Mouse (Mus musculus): Measurements from ENCODE around the gene 1700028P14Rik.

The 1700028P14Rik gene

GRCm38 (mm10) chr19:23607951-23608350 is 44.7 kb downstream of the 1700028P14Rik start:
- no peak for DNase-seq (ENCODE audit: low spot score)

- no peak for DNase-seq (ENCODE audit: low spot score)
Observed at GRCm38 (mm10) chr19:23594950-23595349, 57.7 kb downstream of the 1700028P14Rik start.

DNA sequence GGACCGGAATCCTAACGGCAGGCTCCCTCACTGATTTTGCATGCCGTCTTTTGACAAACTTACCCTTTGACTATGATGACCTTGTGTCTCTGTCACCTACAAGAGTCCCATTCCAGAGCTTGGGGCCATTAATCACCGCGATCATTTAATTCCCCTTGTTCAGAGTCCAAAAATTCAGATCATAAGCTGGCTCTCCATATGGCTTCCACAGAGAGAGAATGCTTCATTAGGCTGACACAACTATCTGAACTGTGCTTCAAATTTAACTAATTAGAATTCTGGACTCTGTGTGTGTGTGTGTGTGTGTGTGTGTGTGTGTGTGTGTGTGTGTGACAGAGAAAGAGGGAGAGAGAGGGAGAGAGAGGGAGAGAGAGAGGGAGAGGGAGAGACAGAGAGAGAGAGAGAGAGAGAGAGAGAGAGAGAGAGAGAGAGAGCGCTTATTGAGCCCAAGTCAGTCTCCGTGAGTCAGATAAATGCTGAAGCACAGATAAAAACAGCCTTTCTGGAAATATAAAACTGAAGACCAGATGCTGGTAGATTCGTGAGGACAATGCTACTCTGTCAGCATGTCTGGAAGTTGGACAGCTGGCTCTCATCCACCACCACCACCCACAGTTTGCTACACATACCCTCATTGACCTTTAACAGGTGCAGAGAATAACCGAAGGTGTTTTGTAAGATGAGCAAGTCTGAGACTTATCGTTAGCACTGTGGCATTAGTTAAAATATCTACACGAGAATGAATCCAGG is 73.8 kb downstream of the 1700028P14Rik start:
- no peak for DNase-seq (ENCODE audit: low spot score)

DNA sequence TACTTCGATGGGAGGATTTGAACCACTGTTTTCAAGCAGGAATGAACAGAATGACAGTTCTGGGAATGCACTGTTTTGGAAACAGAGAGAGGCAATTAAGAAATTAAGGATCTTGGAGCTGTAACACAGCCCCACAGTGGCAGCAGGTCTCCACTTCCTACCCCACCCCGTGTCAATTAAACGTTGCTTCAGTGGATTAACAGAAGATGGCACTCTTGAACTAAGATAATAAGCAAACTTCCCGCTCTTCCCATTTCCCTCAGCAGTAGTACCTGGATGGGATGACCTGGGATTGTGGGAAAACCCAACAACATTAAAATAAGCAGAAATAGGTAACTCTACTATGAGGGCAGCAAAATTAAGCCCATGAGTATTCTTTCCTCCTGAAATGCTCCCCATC is 75.9 kb downstream of the 1700028P14Rik start:
- DNase-seq (ENCODE audit: low spot score): no peak

DNA sequence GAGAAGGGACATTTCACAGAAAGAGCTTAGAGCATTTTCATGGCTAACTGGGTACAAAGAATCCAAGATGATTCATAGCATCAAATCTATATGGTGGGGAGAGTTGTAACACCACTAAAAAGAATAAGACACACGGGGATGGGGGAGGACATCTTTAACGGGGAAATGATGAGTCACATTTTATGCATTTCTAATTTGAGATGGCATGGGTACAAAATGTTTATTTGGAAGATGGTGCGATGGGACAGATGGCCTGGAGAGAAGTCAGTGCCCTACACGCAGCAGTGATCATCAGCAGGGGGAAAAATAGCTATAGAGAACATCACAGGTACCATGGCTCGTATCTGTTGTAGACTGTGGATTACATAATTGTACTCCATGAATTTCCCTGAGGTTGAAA is 88.9 kb downstream of the 1700028P14Rik start:
- DNase-seq (ENCODE audit: low spot score): no peak

- no peak for DNase-seq (ENCODE audit: low spot score)
Observed at GRCm38 (mm10) chr19:23562588-23562987, 90.0 kb downstream of the 1700028P14Rik start.

GRCm38 (mm10) chr19:23562061-23562460 is 90.6 kb downstream of the 1700028P14Rik start:
- DNase-seq (ENCODE audit: low spot score): no peak

DNA sequence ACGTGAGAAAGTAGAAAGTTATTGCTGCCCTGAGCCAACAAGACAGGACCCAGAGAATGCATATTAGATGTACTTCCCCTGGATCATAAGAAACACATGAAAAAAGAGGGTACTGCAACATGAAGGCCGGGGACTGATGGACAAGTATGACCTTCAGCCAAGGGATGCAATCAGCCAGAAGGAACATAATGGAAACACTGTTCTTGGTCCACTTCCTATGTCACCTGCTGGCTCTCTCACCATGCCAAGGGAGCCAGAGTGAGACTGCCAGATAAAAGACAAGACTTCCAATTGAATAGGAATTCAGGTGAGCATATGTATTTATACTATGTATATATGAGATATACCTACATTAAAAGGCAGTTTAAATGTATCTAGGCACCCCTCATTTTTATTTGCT is 99.2 kb downstream of the 1700028P14Rik start:
- DNase-seq (ENCODE audit: low spot score): no peak

GRCm38 (mm10) chr19:23545604-23546003 is 107.0 kb downstream of the 1700028P14Rik start:
- no peak for DNase-seq (ENCODE audit: low spot score)

GRCm38 (mm10) chr19:23543244-23544004 is 109.2 kb downstream of the 1700028P14Rik start:
- no peak for DNase-seq (ENCODE audit: low spot score)

- DNase-seq (ENCODE audit: low spot score): no peak
Observed at GRCm38 (mm10) chr19:23542759-23543158, 109.9 kb downstream of the 1700028P14Rik start.

DNA sequence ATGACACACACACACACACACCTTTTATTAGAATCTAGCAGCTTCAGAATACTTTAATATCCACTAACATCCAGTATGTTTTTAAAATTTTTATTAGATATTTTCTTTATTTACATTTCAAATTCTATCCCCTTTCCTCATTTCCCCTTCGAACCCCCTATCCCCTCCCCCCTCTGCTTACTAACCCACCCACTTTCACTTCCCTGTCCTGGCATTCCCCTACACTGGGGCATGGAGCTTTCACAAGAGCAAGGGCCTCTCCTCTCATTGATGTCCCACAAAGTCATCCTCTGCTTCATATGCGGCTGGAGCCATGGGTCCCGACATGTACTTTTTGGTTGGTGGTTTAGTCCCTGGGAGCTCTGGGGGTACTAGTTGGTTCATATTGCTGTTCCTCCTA is 116.9 kb downstream of the 1700028P14Rik start:
- DNase-seq (ENCODE audit: low spot score): no peak

DNA sequence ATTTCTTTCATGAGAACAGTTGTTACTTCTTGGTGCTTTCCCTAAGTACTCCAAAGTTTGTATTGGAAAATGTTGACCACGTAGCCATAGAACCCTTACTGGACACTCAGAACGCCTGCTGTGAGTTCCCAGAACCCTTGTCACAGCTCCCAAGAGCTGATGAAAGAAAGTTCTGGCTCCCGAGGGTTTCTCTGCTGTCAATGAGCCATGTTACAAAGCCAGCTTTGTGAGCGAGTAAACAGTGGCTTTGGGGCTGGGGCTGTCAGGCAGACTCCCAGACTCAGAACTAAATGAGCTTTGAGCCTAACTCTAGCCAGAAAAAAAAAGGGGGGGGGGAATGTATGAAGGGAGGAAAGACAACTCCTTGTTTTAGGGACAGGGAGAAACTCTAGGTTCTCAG is 120.7 kb downstream of the 1700028P14Rik start:
- no peak for DNase-seq (ENCODE audit: low spot score)

DNA sequence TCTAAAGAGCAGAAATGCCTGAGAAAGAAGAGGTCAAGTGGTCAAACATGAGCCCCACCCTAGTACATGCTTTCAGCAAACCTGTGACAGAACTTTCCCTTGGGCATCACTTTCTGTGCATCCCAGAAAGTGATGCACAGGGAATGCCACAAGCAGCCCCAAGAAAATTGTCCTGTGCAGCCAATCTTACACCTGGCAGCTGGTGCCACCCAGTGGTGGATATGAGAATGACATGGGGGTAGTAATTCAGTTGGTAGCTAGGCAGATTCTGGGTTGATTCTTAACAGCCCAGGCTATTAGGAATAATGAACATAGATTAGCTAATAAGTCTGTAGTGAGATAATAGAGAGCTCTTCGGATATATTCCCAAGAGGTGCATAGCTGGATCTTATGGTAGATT is 128.9 kb downstream of the 1700028P14Rik start:
- peak; percentile 60 for DNase-seq (ENCODE audit: low spot score)

DNA sequence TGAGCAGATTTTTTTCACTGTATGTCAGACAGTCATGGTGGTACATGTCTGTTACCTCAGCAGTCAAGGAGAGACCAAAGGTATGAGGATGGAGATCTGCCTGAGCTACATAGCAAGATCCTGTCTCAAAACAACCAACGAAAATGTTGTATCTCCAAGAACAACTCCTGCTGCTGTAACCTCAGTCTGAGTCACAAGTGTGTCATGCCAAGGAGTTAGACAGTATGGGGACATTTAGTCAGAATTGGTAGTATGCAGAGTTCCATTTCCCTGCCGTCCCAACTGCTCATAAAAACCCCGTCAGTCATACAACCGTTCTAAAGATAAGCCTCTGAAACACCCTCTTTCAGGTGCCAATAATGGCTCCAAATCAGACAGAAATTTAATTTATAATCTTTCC is 130.8 kb downstream of the 1700028P14Rik start:
- DNase-seq (ENCODE audit: low spot score): no peak

- DNase-seq (ENCODE audit: low spot score): no peak
Observed at GRCm38 (mm10) chr19:23521071-23521470, 131.5 kb downstream of the 1700028P14Rik start.

GRCm38 (mm10) chr19:23520629-23521028 is 132.0 kb downstream of the 1700028P14Rik start:
- DNase-seq (ENCODE audit: low spot score): no peak

GRCm38 (mm10) chr19:23518477-23518876 is 134.1 kb downstream of the 1700028P14Rik start:
- no peak for DNase-seq (ENCODE audit: low spot score)

GRCm38 (mm10) chr19:23511303-23511702 is 141.3 kb downstream of the 1700028P14Rik start:
- no peak for DNase-seq (ENCODE audit: low spot score)

All from ovary, postnatal 36 days (tissue).